Mouse (Mus musculus): ENCODE measurements around the gene Spp2.

Spp2 gene

GRCm38 (mm10) chr1:88466325-88467064 lies 59.7 kb downstream of the Spp2 start:
- DNase-seq (ENCODE audit: low spot score in 2 of 2): no peak

- DNase-seq (ENCODE audit: low spot score in 2 of 2): no peak
Observed at GRCm38 (mm10) chr1:88467866-88468265, 61.1 kb downstream of the Spp2 start.

GRCm38 (mm10) chr1:88468335-88468734 lies 61.6 kb downstream of the Spp2 start:
- DNase-seq (ENCODE audit: low spot score in 2 of 2): no peak

DNA sequence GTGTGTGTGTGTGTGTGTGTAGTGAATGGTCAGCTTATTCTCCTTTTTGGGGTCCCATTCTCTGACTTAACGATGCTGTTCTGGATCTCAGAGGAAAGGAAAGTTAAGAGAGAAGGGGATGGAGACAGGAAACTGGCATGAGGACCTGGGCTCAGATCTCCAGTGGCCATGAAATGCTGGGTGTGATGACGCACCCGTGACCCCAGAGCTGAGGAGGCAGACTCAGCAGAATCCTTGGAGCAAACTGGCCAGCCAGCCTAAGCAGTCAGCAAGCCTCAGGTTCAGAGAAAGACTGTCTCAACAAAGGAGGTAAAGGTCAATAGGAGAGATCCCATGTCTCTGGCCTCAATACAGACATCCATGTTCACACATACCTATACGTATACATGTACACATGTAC lies 63.0 kb downstream of the Spp2 start:
- DNase-seq (ENCODE audit: low spot score in 2 of 2): no peak

- DNase-seq (ENCODE audit: low spot score in 2 of 2): no peak
Observed at GRCm38 (mm10) chr1:88472258-88472657, 65.5 kb downstream of the Spp2 start.

DNA sequence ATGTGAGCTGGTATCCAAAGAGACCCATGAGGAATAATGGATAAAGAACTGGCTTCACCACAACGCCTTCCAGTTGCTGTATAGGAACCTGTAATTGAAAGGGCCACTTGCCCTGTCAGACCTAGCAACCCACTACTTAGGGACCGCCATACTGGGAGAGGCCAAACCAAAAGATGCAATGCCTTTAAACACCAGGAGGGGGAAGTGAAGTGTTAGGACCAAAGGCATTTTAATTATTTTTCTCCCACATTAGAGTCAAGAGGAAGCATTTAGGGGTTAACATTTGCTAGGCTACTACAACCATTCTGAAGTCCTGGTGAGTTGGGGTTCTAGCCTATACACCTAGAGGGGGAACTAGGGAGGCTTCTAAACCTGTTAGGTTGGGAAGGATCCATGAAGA lies 67.1 kb downstream of the Spp2 start:
- DNase-seq (ENCODE audit: low spot score in 2 of 2): no peak

GRCm38 (mm10) chr1:88474598-88474997 lies 67.8 kb downstream of the Spp2 start:
- no peak for DNase-seq (ENCODE audit: low spot score in 2 of 2)

DNA sequence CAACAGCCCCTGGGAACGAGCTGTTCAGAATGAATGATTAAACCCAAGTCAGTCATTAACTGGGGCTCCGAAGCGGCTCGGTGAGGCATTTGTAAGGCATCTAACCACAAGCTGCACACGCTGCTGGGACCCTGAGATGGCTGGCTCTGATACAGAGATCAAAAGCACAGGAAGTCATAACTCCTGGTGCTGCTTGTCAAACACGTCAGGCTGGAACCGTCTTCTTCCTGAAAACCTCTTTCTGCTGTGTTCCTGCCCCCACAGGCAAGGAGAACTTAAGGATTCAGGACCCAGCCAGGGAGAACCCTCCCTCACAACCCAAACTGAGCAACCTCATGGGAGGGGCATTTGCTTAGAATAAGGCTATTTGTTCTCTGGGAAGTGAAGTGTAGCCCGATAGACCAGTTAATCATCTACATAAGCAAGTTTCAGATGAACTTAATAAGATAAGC lies 68.8 kb downstream of the Spp2 start:
- DNase-seq (ENCODE audit: low spot score in 2 of 2): no peak
